Mouse (Mus musculus) erythroblast, embryonic 14.5 days (primary cell): Measurements from ENCODE around the gene Tekt1.

Experiments
- GATA1 ChIP-seq: IDR thresholded peaks from 2 replicates; pipeline ENCODE4 v1.6.1; 2012; ENCODE audit warnings: low read length, inconsistent platforms, mixed read lengths
- TAL1 ChIP-seq: IDR thresholded peaks from 3 replicates; pipeline ENCODE4 v1.6.1; 2012; ENCODE audit warnings: low read length, inconsistent platforms, mixed read lengths

GRCm38 (mm10) chr11:72332951-72333667 lies 29.1 kb downstream of the Tekt1 start:
- TF ChIP-seq GATA1, result no peak
- no peak for TF ChIP-seq TAL1
